Mouse (Mus musculus): ENCODE results near the gene Olfr1099. TPM values are rescaled to one million over a fixed set of nuclear protein-coding genes. Genes with fewer than 3 reads are reported as not detected.

Olfr1099 gene
- polyA plus RNA-seq (2016; fragmentation: Nextera tagmentation; extraction: Ambion mirVana): not detected in 2 replicates

GRCm38 (mm10) chr2:86960593-86960992 is at the start of gene Olfr1099:
Gene Olfr1099, minus strand, starts transcription at chr2:86960693.
- no peaks in the 10 kb centered on the region for H3K27me3 ChIP-seq
- no peak within 1 kb of the TSS for H3K27ac ChIP-seq
- ATAC-seq (ENCODE audit: low FRiP score): no peak
- no peaks in the 10 kb centered on the region for H3K36me3 ChIP-seq (replicated peaks)
- H3K9me3 ChIP-seq: no peaks in the 10 kb centered on the region
- WGBS: 85% methylated on average over 1 of the region's 1 CpGs
- H3K4me1 ChIP-seq: no peaks in the 10 kb centered on the region
- H3K9ac ChIP-seq: no peak within 1 kb of the TSS
- no peak within 1 kb of the TSS for H3K4me2 ChIP-seq
- H3K4me3 ChIP-seq (replicated peaks): no peak within 1 kb of the TSS

DNA sequence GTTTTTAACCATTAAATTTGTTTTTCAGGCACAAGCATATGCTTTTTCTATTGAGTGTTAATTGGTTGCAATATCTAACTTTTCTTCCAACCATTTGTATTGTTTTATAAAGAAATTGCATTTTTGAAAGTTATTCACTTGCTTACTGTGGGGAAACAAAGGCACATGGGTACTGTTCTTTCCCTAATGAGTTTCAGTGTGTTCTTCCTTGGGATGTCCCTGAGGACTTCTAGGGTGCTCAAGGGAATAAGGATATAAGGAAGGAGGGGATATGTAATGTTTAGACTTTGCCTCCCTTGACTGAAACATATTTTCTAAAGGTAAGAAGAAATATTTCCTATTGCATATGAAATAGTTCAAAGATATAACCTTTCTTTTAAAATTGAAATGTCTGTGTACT is 37.6 kb upstream of the Olfr1099 start, which contains the start of gene Olfr1102:
Gene Olfr1102 (plus strand): TSS at position 301 of the 400 bp plus-strand sequence.
- Histone ChIP-seq H3K36me3 (replicated peaks) (no peaks in the 10 kb centered on the region), H3K9ac (no peak within 1 kb of the TSS), H3K4me2 (no peak within 1 kb of the TSS), H3K27ac (no peak within 1 kb of the TSS), H3K4me1 (no peaks in the 10 kb centered on the region), H3K4me3 (replicated peaks) (no peak within 1 kb of the TSS), H3K27me3 (no peaks in the 10 kb centered on the region), H3K9me3 (no peaks in the 10 kb centered on the region)
- no peak for ATAC-seq (ENCODE audit: low FRiP score)

- no peaks in the 10 kb centered on the region for H3K9me3 ChIP-seq
- no peak for ATAC-seq (ENCODE audit: low FRiP score)
- no peak within 1 kb of the TSS for H3K27ac ChIP-seq
- H3K4me1 ChIP-seq: no peaks in the 10 kb centered on the region
- no peak within 1 kb of the TSS for H3K9ac ChIP-seq
- H3K4me3 ChIP-seq (replicated peaks): no peak within 1 kb of the TSS
- no peaks in the 10 kb centered on the region for H3K36me3 ChIP-seq (replicated peaks)
- H3K4me2 ChIP-seq: no peak within 1 kb of the TSS
- WGBS: 88% methylated on average over 3 of the region's 3 CpGs
- no peaks in the 10 kb centered on the region for H3K27me3 ChIP-seq
These were observed 30.6 kb upstream of the Olfr1099 start, which contains the start of gene Olfr1101 for GRCm38 (mm10) chr2:86991121-86991520. Gene Olfr1101, minus strand, starts transcription at chr2:86991221.

GRCm38 (mm10) chr2:86979854-86980253 is 19.4 kb upstream of the Olfr1099 start, which contains the start of gene Olfr1100:
Gene Olfr1100, minus strand, starts transcription at chr2:86979954.
- Histone ChIP-seq H3K9ac (no peak within 1 kb of the TSS), H3K4me2 (no peak within 1 kb of the TSS), H3K36me3 (replicated peaks) (no peaks in the 10 kb centered on the region), H3K4me1 (no peaks in the 10 kb centered on the region), H3K4me3 (replicated peaks) (no peak within 1 kb of the TSS), H3K9me3 (no peaks in the 10 kb centered on the region), H3K27me3 (no peaks in the 10 kb centered on the region), H3K27ac (no peak within 1 kb of the TSS)
- WGBS: 83% methylated on average over 3 of the region's 3 CpGs
- no peak for ATAC-seq (ENCODE audit: low FRiP score)

- Histone ChIP-seq H3K4me3 (replicated peaks) (no peak overlapping the region), H3K36me3 (replicated peaks) (no peaks in the 10 kb centered on the region), H3K27ac (no peak overlapping the region), H3K9me3 (no peaks in the 10 kb centered on the region), H3K4me2 (no peak overlapping the region), H3K27me3 (no peaks in the 10 kb centered on the region), H3K9ac (no peak overlapping the region), H3K4me1 (no peaks in the 10 kb centered on the region)
- ATAC-seq (ENCODE audit: low FRiP score): no peak
These were observed 33.9 kb downstream of the Olfr1099 start for GRCm38 (mm10) chr2:86926557-86926956.

DNA sequence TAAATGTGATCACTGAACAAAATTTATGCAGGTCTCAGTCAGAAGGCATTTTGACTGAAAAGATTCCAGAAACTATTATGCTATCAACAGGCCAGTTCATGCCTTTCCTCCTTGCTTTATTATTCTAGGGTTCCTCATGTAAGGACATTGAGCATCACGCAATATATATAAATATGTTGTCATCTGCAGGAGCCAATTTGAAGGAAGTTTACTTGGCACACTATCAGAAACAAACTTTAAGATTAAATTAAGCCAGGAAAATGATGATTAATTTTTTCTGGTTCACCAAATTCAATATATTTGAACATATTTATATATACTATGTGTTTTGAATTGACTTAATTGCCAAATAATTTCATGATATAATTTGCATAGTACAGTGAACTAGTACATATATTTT is 36.0 kb downstream of the Olfr1099 start, which contains the start of gene Olfr1098:
Gene Olfr1098 (minus strand): TSS at position 101 of the 400 bp plus-strand sequence.
- no peak for ATAC-seq (ENCODE audit: low FRiP score)
- no peak within 1 kb of the TSS for H3K4me3 ChIP-seq (replicated peaks)
- H3K9ac ChIP-seq: no peak within 1 kb of the TSS
- no peaks in the 10 kb centered on the region for H3K4me1 ChIP-seq
- H3K36me3 ChIP-seq (replicated peaks): no peaks in the 10 kb centered on the region
- no peaks in the 10 kb centered on the region for H3K9me3 ChIP-seq
- no peak within 1 kb of the TSS for H3K4me2 ChIP-seq
- H3K27me3 ChIP-seq: no peaks in the 10 kb centered on the region
- H3K27ac ChIP-seq: no peak within 1 kb of the TSS
- WGBS: 96% methylated on average over 1 of the region's 1 CpGs

- 92% methylated on average over 2 of the region's 2 CpGs for WGBS
- Histone ChIP-seq H3K9me3 (no peaks in the 10 kb centered on the region), H3K27ac (no peak overlapping the region), H3K4me1 (no peaks in the 10 kb centered on the region), H3K27me3 (no peaks in the 10 kb centered on the region), H3K36me3 (replicated peaks) (no peaks in the 10 kb centered on the region), H3K4me2 (no peak overlapping the region), H3K9ac (no peak overlapping the region), H3K4me3 (replicated peaks) (no peak overlapping the region)
- no peak for ATAC-seq (ENCODE audit: low FRiP score)
These were observed 54.8 kb downstream of the Olfr1099 start for GRCm38 (mm10) chr2:86905647-86906046.

Other genes starting within 250 kb of the Olfr1099 start
- not detected in 2 replicates for gene Olfr1089, start 227.0 kb downstream of the Olfr1099 start, polyA plus RNA-seq (2016; fragmentation: Nextera tagmentation; extraction: Ambion mirVana)
- gene Olfr1090, start 201.7 kb downstream of the Olfr1099 start, polyA plus RNA-seq (2016; fragmentation: Nextera tagmentation; extraction: Ambion mirVana): not detected in 2 replicates
- not detected in 2 replicates for gene Olfr1093, start 178.2 kb downstream of the Olfr1099 start, polyA plus RNA-seq (2016; fragmentation: Nextera tagmentation; extraction: Ambion mirVana)
- gene Olfr141, start 150.7 kb downstream of the Olfr1099 start, polyA plus RNA-seq (2016; fragmentation: Nextera tagmentation; extraction: Ambion mirVana): not detected in 2 replicates
- not detected in 2 replicates for gene Olfr1094, start 136.0 kb downstream of the Olfr1099 start, polyA plus RNA-seq (2016; fragmentation: Nextera tagmentation; extraction: Ambion mirVana)
- not detected in 2 replicates for gene Olfr1095, start 109.0 kb downstream of the Olfr1099 start, polyA plus RNA-seq (2016; fragmentation: Nextera tagmentation; extraction: Ambion mirVana)
- not detected in 2 replicates for gene Gm13723, start 85.9 kb downstream of the Olfr1099 start, polyA plus RNA-seq (2016; fragmentation: Nextera tagmentation; extraction: Ambion mirVana)
- gene Olfr1097, start 68.5 kb downstream of the Olfr1099 start, polyA plus RNA-seq (2016; fragmentation: Nextera tagmentation; extraction: Ambion mirVana): not detected in 2 replicates
- gene Olfr1098, start 36.1 kb downstream of the Olfr1099 start, polyA plus RNA-seq (2016; fragmentation: Nextera tagmentation; extraction: Ambion mirVana): not detected in 2 replicates
- not detected in 2 replicates for gene Olfr1100, start 19.3 kb upstream of the Olfr1099 start, polyA plus RNA-seq (2016; fragmentation: Nextera tagmentation; extraction: Ambion mirVana)
- gene Olfr1101, start 30.5 kb upstream of the Olfr1099 start, polyA plus RNA-seq (2016; fragmentation: Nextera tagmentation; extraction: Ambion mirVana): not detected in 2 replicates
- gene Olfr1102, start 37.7 kb upstream of the Olfr1099 start, polyA plus RNA-seq (2016; fragmentation: Nextera tagmentation; extraction: Ambion mirVana): not detected in 2 replicates
- not detected in 2 replicates for gene Olfr1104, start 66.4 kb upstream of the Olfr1099 start, polyA plus RNA-seq (2016; fragmentation: Nextera tagmentation; extraction: Ambion mirVana)
- gene Olfr1105, start 75.8 kb upstream of the Olfr1099 start, polyA plus RNA-seq (2016; fragmentation: Nextera tagmentation; extraction: Ambion mirVana): not detected in 2 replicates
- not detected in 2 replicates for gene Olfr1106, start 91.6 kb upstream of the Olfr1099 start, polyA plus RNA-seq (2016; fragmentation: Nextera tagmentation; extraction: Ambion mirVana)
- not detected in 2 replicates for gene Olfr1107, start 115.1 kb upstream of the Olfr1099 start, polyA plus RNA-seq (2016; fragmentation: Nextera tagmentation; extraction: Ambion mirVana)
- not detected in 2 replicates for gene Olfr1109, start 135.3 kb upstream of the Olfr1099 start, polyA plus RNA-seq (2016; fragmentation: Nextera tagmentation; extraction: Ambion mirVana)
- not detected in 2 replicates for gene Olfr259, start 153.9 kb upstream of the Olfr1099 start, polyA plus RNA-seq (2016; fragmentation: Nextera tagmentation; extraction: Ambion mirVana)
- not detected in 2 replicates for gene Olfr1110, start 179.6 kb upstream of the Olfr1099 start, polyA plus RNA-seq (2016; fragmentation: Nextera tagmentation; extraction: Ambion mirVana)
- not detected in 2 replicates for gene Olfr1111, start 191.9 kb upstream of the Olfr1099 start, polyA plus RNA-seq (2016; fragmentation: Nextera tagmentation; extraction: Ambion mirVana)
- not detected in 2 replicates for gene Olfr1112, start 227.1 kb upstream of the Olfr1099 start, polyA plus RNA-seq (2016; fragmentation: Nextera tagmentation; extraction: Ambion mirVana)
- gene Olfr1113, start 248.3 kb upstream of the Olfr1099 start, polyA plus RNA-seq (2016; fragmentation: Nextera tagmentation; extraction: Ambion mirVana): not detected in 2 replicates